Mouse (Mus musculus): Measurements from ENCODE around the gene Galnt2. TPM values are rescaled to one million over a fixed set of nuclear protein-coding genes. Genes with fewer than 3 reads are reported as not detected.

The Galnt2 gene
- 20.7 and 32.9 TPM in 2 replicates for polyA plus RNA-seq (2012; rRNA removed)

- DNase-seq (ENCODE audit: low read depth): no peak
Observed at GRCm38 (mm10) chr8:124231176-124231484, at the start of gene Galnt2. Gene Galnt2 (plus strand): TSS chr8:124231391.

GRCm38 (mm10) chr8:124181751-124182150, 49.4 kb upstream of the Galnt2 start:
- no peak for DNase-seq (ENCODE audit: low read depth)

GRCm38 (mm10) chr8:124182224-124182623, 49.0 kb upstream of the Galnt2 start:
- no peak for DNase-seq (ENCODE audit: low read depth)

- no peak for DNase-seq (ENCODE audit: low read depth)
Observed at GRCm38 (mm10) chr8:124184078-124184477, 47.1 kb upstream of the Galnt2 start.

GRCm38 (mm10) chr8:124184507-124184906, 46.7 kb upstream of the Galnt2 start:
- no peak for DNase-seq (ENCODE audit: low read depth)

- no peak for DNase-seq (ENCODE audit: low read depth)
Observed at GRCm38 (mm10) chr8:124185081-124185480, 46.1 kb upstream of the Galnt2 start.

GRCm38 (mm10) chr8:124190388-124190787, 40.8 kb upstream of the Galnt2 start:
- no peak for DNase-seq (ENCODE audit: low read depth)

- no peak for DNase-seq (ENCODE audit: low read depth)
Observed at GRCm38 (mm10) chr8:124192242-124192641, 38.9 kb upstream of the Galnt2 start.

- DNase-seq (ENCODE audit: low read depth): no peak
Observed at GRCm38 (mm10) chr8:124192976-124193375, 38.2 kb upstream of the Galnt2 start.

- DNase-seq (ENCODE audit: low read depth): no peak
Observed at GRCm38 (mm10) chr8:124193992-124194391, 37.2 kb upstream of the Galnt2 start.

GRCm38 (mm10) chr8:124196195-124196594, 35.0 kb upstream of the Galnt2 start:
- DNase-seq (ENCODE audit: low read depth): no peak

- DNase-seq (ENCODE audit: low read depth): peak; percentile 5
Observed at GRCm38 (mm10) chr8:124196797-124197196, 34.4 kb upstream of the Galnt2 start.

GRCm38 (mm10) chr8:124198230-124198629, 33.0 kb upstream of the Galnt2 start:
- DNase-seq (ENCODE audit: low read depth): no peak

- DNase-seq (ENCODE audit: low read depth): peak; percentile 88
Observed at GRCm38 (mm10) chr8:124200400-124200799, 30.8 kb upstream of the Galnt2 start.

GRCm38 (mm10) chr8:124201706-124202105, 29.5 kb upstream of the Galnt2 start:
- DNase-seq (ENCODE audit: low read depth): peak; percentile 22

- DNase-seq (ENCODE audit: low read depth): peak; percentile 57
Observed at GRCm38 (mm10) chr8:124202895-124203294, 28.3 kb upstream of the Galnt2 start.

GRCm38 (mm10) chr8:124204001-124204601, 27.1 kb upstream of the Galnt2 start:
- no peak for DNase-seq (ENCODE audit: low read depth)

GRCm38 (mm10) chr8:124212148-124212547, 19.0 kb upstream of the Galnt2 start:
- DNase-seq (ENCODE audit: low read depth): no peak

GRCm38 (mm10) chr8:124216951-124217350, 14.2 kb upstream of the Galnt2 start:
- DNase-seq (ENCODE audit: low read depth): no peak

- no peak for DNase-seq (ENCODE audit: low read depth)
Observed at GRCm38 (mm10) chr8:124229883-124230282, 1.3 kb upstream of the Galnt2 start.

- no peak for DNase-seq (ENCODE audit: low read depth)
Observed at GRCm38 (mm10) chr8:124230496-124231175, 555 bp upstream of the Galnt2 start.

- DNase-seq (ENCODE audit: low read depth): no peak
Observed at GRCm38 (mm10) chr8:124231485-124232279, 491 bp downstream of the Galnt2 start.

GRCm38 (mm10) chr8:124232280-124232600, 1.0 kb downstream of the Galnt2 start:
- DNase-seq (ENCODE audit: low read depth): no peak
